Mouse (Mus musculus): Measurements from ENCODE around the gene Gm21994.
A peak's percentile ranks its signal among the peaks of the same experiment; 100 is the strongest.
"Not testable (repeated sequence)": the region's sequence is repeated elsewhere in the genome, so short reads cannot be mapped to it uniquely, and the experiment has no call there.

Gene Gm21994

GRCm38 (mm10) chr2:150255491-150255890 lies at the start of gene Gm21994:
TSS of gene Gm21994 (minus strand) at chr2:150255591.
- DNase-seq, result not testable (repeated sequence)

- no peak for DNase-seq
Observed at GRCm38 (mm10) chr2:150299096-150299495, 43.7 kb upstream of the Gm21994 start.

- no peak for DNase-seq
Observed at GRCm38 (mm10) chr2:150293669-150294068, 38.3 kb upstream of the Gm21994 start.

GRCm38 (mm10) chr2:150257291-150257690 lies 1.9 kb upstream of the Gm21994 start, which contains the start of gene Gm14124:
TSS of gene Gm14124 (plus strand) at chr2:150257517.
- not testable (repeated sequence) for DNase-seq

GRCm38 (mm10) chr2:150256861-150257260 lies 1.5 kb upstream of the Gm21994 start:
- DNase-seq, result not testable (repeated sequence)

- DNase-seq, result no peak
Observed at GRCm38 (mm10) chr2:150243211-150243610, 12.2 kb downstream of the Gm21994 start.

- DNase-seq, result not testable (repeated sequence)
Observed at GRCm38 (mm10) chr2:150223263-150223662, 32.1 kb downstream of the Gm21994 start.

GRCm38 (mm10) chr2:150218363-150218725 lies 37.0 kb downstream of the Gm21994 start:
- DNase-seq, result not testable (repeated sequence)

- DNase-seq, result peak; percentile 93
Observed at GRCm38 (mm10) chr2:150217600-150218362, 37.6 kb downstream of the Gm21994 start, which contains the start of gene Zfp937. TSS of gene Zfp937 (plus strand) at chr2:150218073.

Measured in layer of hippocampus, adult 9-11 months (tissue).